Mouse (Mus musculus): Measurements from ENCODE around the gene Mrvi1. TPM values are rescaled to one million over a fixed set of nuclear protein-coding genes. Genes with fewer than 3 reads are reported as not detected.

Gene Mrvi1
- polyA plus RNA-seq, 1 experiment from 2014 or later, result 8.0 TPM

GRCm38 (mm10) chr7:111004136-111004840 lies 22.0 kb upstream of the Mrvi1 start:
- H3K27ac ChIP-seq (ENCODE audit: poor library complexity, severe bottlenecking), result no peak overlapping the region
- ATAC-seq (ENCODE audit: insufficient number of reproducible peaks, low FRiP score), result peak; percentile 81; the same call in 1 of the 2 replicates
- 76% methylated on average over 3 of the region's 3 CpGs for WGBS

GRCm38 (mm10) chr7:110998887-110999827 lies 16.9 kb upstream of the Mrvi1 start:
- H3K4me3 ChIP-seq, result no peak overlapping the region
- 0 out of 2 replicates have a peak overlapping the region, but pooled peaks have one; percentile 5 for H3K27ac ChIP-seq (ENCODE audit: poor library complexity, severe bottlenecking)
- WGBS, result 60% methylated on average over 15 of the region's 15 CpGs
- no peaks in the 10 kb centered on the region for H3K9me3 ChIP-seq (replicated peaks)
- H3K4me2 ChIP-seq, result no peak overlapping the region
- peaks cover 24% of the 10 kb centered on the region for H3K4me1 ChIP-seq (replicated peaks)
- no peaks in the 10 kb centered on the region for H3K36me3 ChIP-seq
- 0 out of 2 replicates have a peak, but pooled peaks have one; percentile 45 for ATAC-seq (ENCODE audit: insufficient number of reproducible peaks, low FRiP score)
- no peak overlapping the region for H3K9ac ChIP-seq
- no peaks in the 10 kb centered on the region for H3K27me3 ChIP-seq (replicated peaks)

More at GRCm38 (mm10) chr7:111004136-111004840, 22.0 kb upstream of the Mrvi1 start:
- Histone ChIP-seq H3K4me1 (replicated peaks) (peaks cover 15% of the 10 kb centered on the region), H3K9me3 (replicated peaks) (no peaks in the 10 kb centered on the region), H3K36me3 (no peaks in the 10 kb centered on the region), H3K9ac (no peak overlapping the region), H3K4me3 (no peak overlapping the region), H3K4me2 (no peak overlapping the region), H3K27me3 (replicated peaks) (no peaks in the 10 kb centered on the region)

- Histone ChIP-seq H3K27me3 (replicated peaks) (no peaks in the 10 kb centered on the region), H3K9ac (no peak overlapping the region), H3K36me3 (no peaks in the 10 kb centered on the region), H3K4me2 (no peak overlapping the region), H3K4me1 (replicated peaks) (peaks cover 25% of the 10 kb centered on the region), H3K27ac (ENCODE audit: poor library complexity, severe bottlenecking) (no peak overlapping the region), H3K4me3 (no peak overlapping the region), H3K9me3 (replicated peaks) (no peaks in the 10 kb centered on the region)
- WGBS, result 48% methylated on average over 4 of the region's 4 CpGs
- no peak for ATAC-seq (ENCODE audit: insufficient number of reproducible peaks, low FRiP score)
These were observed 8.9 kb upstream of the Mrvi1 start for GRCm38 (mm10) chr7:110991221-110991494.

GRCm38 (mm10) chr7:110990356-110991220 lies 8.3 kb upstream of the Mrvi1 start:
- 39% methylated on average over 5 of the region's 5 CpGs for WGBS
- no peak overlapping the region for H3K9ac ChIP-seq
- no peak overlapping the region for H3K4me2 ChIP-seq
- H3K27ac ChIP-seq (ENCODE audit: poor library complexity, severe bottlenecking), result no peak overlapping the region; the same call in 1 of the 2 replicates
- H3K27me3 ChIP-seq (replicated peaks), result no peaks in the 10 kb centered on the region
- H3K36me3 ChIP-seq, result no peaks in the 10 kb centered on the region
- H3K4me1 ChIP-seq (replicated peaks), result peaks cover 31% of the 10 kb centered on the region
- H3K9me3 ChIP-seq (replicated peaks), result no peaks in the 10 kb centered on the region
- H3K4me3 ChIP-seq, result no peak overlapping the region
- no peak for ATAC-seq (ENCODE audit: insufficient number of reproducible peaks, low FRiP score)

GRCm38 (mm10) chr7:110989286-110989879 lies 7.1 kb upstream of the Mrvi1 start:
- Histone ChIP-seq H3K27me3 (replicated peaks) (no peaks in the 10 kb centered on the region), H3K4me3 (no peak overlapping the region), H3K27ac (ENCODE audit: poor library complexity, severe bottlenecking) (peak overlapping the region; percentile 70), H3K4me1 (replicated peaks) (peaks cover 34% of the 10 kb centered on the region), H3K36me3 (no peaks in the 10 kb centered on the region), H3K9me3 (replicated peaks) (no peaks in the 10 kb centered on the region), H3K9ac (no peak overlapping the region), H3K4me2 (no peak overlapping the region)
- 65% methylated on average over 5 of the region's 5 CpGs for WGBS
- no peak for ATAC-seq (ENCODE audit: insufficient number of reproducible peaks, low FRiP score)

GRCm38 (mm10) chr7:110988081-110988480 lies 5.8 kb upstream of the Mrvi1 start:
- Histone ChIP-seq H3K9me3 (replicated peaks) (no peaks in the 10 kb centered on the region), H3K4me2 (no peak overlapping the region), H3K36me3 (no peaks in the 10 kb centered on the region), H3K4me1 (replicated peaks) (peaks cover 37% of the 10 kb centered on the region), H3K4me3 (no peak overlapping the region), H3K27ac (ENCODE audit: poor library complexity, severe bottlenecking) (no peak overlapping the region), H3K9ac (no peak overlapping the region), H3K27me3 (replicated peaks) (no peaks in the 10 kb centered on the region)
- 82% methylated on average over 3 of the region's 3 CpGs for WGBS
- no peak for ATAC-seq (ENCODE audit: insufficient number of reproducible peaks, low FRiP score)

- H3K4me1 ChIP-seq (replicated peaks), result peaks cover 56% of the 10 kb centered on the region
- 60% methylated on average over 7 of the region's 7 CpGs for WGBS
- no peaks in the 10 kb centered on the region for H3K27me3 ChIP-seq (replicated peaks)
- H3K4me2 ChIP-seq, result no peak overlapping the region
- no peak overlapping the region for H3K4me3 ChIP-seq
- no peaks in the 10 kb centered on the region for H3K36me3 ChIP-seq
- no peak for ATAC-seq (ENCODE audit: insufficient number of reproducible peaks, low FRiP score)
- H3K9me3 ChIP-seq (replicated peaks), result no peaks in the 10 kb centered on the region
- H3K9ac ChIP-seq, result no peak overlapping the region
- H3K27ac ChIP-seq (ENCODE audit: poor library complexity, severe bottlenecking), result no peak overlapping the region
These were observed 3.5 kb upstream of the Mrvi1 start for GRCm38 (mm10) chr7:110985581-110986265.

GRCm38 (mm10) chr7:110983621-110984020 lies 1.4 kb upstream of the Mrvi1 start:
- Histone ChIP-seq H3K27me3 (replicated peaks) (no peaks in the 10 kb centered on the region), H3K27ac (ENCODE audit: poor library complexity, severe bottlenecking) (no peak overlapping the region), H3K9ac (no peak overlapping the region), H3K36me3 (no peaks in the 10 kb centered on the region), H3K4me1 (replicated peaks) (peaks cover 45% of the 10 kb centered on the region), H3K4me2 (no peak overlapping the region), H3K9me3 (replicated peaks) (no peaks in the 10 kb centered on the region), H3K4me3 (no peak overlapping the region)
- 75% methylated on average over 5 of the region's 5 CpGs for WGBS
- no peak for ATAC-seq (ENCODE audit: insufficient number of reproducible peaks, low FRiP score)

GRCm38 (mm10) chr7:110982764-110983163 lies 503 bp upstream of the Mrvi1 start:
- Histone ChIP-seq H3K27me3 (replicated peaks) (no peaks in the 10 kb centered on the region), H3K9ac (no peak overlapping the region), H3K4me3 (no peak overlapping the region), H3K36me3 (no peaks in the 10 kb centered on the region), H3K9me3 (replicated peaks) (no peaks in the 10 kb centered on the region), H3K4me2 (peak overlapping the region; percentile 53), H3K27ac (ENCODE audit: poor library complexity, severe bottlenecking) (peak overlapping the region; percentile 80), H3K4me1 (replicated peaks) (peaks cover 45% of the 10 kb centered on the region)
- no peak for ATAC-seq (ENCODE audit: insufficient number of reproducible peaks, low FRiP score)
- WGBS, result 47% methylated on average over 4 of the region's 4 CpGs

- Histone ChIP-seq H3K36me3 (no peaks in the 10 kb centered on the region), H3K4me2 (peak overlapping the region; percentile 53), H3K9me3 (replicated peaks) (no peaks in the 10 kb centered on the region), H3K4me3 (peak overlapping the region; percentile 9), H3K9ac (peak overlapping the region; percentile 35; the same call in 1 of the 2 replicates), H3K27me3 (replicated peaks) (no peaks in the 10 kb centered on the region), H3K27ac (ENCODE audit: poor library complexity, severe bottlenecking) (peak overlapping the region; percentile 80), H3K4me1 (replicated peaks) (peaks cover 55% of the 10 kb centered on the region)
- ATAC-seq (ENCODE audit: insufficient number of reproducible peaks, low FRiP score), result no peak
- 32% methylated on average over 8 of the region's 8 CpGs for WGBS
These were observed 1.2 kb downstream of the Mrvi1 start for GRCm38 (mm10) chr7:110981036-110981435.
